Mouse (Mus musculus): ENCODE measurements around the gene Efnb3. TPM values are rescaled to one million over a fixed set of nuclear protein-coding genes. Genes with fewer than 3 reads are reported as not detected.
"Not testable (repeated sequence)": the region's sequence is repeated elsewhere in the genome, so short reads cannot be mapped to it uniquely, and the experiment has no call there.

Efnb3 gene
- polyA plus RNA-seq, 2 experiments from 2014 or later: 0.17 TPM; not detected in 1

DNA sequence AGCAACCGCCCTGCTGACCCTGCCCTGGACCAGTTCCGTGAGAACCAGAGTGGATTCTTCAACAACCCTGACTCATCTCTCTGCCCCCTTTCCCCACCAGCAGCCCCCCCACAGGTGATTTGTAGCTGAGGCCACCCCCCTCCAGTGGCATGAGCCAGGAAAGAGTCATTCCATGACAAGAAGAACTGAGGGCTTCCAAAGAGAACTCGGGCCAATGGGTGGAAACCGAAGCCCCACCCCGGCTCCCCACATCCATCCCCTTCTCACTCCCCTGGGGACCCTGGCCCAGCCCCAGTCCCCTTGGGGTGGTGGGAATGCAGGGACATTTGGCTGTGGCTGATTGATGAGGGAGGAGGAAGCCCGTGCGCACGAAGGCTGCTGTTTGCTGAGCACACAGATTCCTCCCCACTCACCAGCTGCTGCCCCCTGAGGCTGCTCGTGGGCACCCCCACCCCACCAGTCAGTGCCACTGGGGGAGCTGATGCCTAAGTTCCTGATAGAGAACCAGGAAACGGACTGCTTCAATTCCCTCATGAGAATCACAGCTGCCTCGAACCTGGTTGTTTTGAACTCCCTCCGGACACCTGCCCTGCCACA lies 10.8 kb downstream of the Efnb3 start, which contains the start of gene Dnah2:
Gene Dnah2 (minus strand): TSS at position 51 of the 597 bp plus-strand sequence.
- ATAC-seq: no peak

DNA sequence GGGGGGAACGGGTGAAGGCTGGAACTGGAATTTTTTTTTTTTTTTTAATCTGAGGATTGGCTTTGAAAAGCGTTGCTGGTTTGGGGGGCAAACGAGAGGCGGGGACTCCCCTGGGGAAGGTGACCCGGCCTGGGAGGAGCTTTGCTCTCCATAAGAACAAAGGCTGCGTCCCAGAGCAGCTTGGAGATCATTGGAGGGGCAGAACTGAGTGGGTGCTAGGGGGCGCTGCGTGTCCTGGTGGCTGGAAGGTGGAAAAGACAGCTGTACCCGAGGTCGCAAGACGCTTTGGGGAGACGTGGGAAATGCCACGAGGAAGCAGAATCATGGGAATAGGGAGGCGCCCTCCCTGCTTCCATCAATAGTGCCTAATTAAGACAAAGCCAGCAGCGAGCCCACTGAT lies 12.9 kb downstream of the Efnb3 start:
- ATAC-seq: no peak

DNA sequence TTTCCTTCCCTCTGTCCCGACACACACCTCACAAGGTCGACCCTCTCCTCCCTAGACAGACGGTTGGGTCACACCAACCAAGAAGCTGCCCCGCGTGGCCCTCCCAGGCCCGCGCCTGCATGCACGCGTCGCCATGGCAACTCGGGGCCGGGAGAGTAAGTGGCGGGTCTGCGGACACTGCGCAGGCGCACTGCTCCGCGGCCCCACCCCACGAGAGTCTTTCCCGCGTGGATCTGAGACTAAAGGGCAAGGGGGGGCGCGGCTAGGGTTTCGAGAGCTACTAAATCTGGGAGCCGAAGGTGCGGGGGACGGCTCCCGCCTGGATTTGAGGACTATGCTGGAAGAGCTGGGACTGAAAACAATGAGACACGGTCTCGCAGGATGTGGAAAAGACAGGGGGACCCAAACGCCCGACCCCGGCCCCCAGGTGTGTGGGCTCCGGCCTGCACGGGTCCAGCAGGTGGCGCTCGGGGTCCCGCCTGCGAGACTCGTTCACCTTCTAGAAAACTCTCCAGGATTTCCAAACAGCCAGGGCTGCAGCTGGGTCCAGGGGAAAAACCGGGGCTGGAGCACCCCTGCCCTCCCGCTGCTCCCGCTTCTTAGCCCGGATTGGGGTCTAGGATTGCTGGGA lies 13.5 kb downstream of the Efnb3 start:
- ATAC-seq: no peak

DNA sequence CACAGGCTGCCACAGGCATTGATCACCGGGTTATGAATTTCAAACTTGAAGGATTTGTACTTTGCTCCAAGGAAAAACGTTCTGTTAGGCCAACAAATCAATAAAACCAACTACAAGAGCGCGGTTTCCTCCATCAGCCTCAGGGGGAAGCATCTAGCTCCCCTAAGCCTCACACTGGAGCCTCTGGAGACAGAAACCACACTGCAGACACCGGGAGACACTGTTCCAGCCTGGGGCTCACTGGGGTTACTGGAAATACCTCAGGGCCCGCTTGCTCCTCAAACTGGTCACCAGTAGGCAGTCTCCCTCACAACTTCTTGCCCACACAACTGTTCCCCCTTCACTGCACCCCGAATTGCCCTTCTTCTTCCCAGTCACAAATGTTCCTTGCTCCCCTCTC lies 14.0 kb downstream of the Efnb3 start:
- no peak for ATAC-seq

DNA sequence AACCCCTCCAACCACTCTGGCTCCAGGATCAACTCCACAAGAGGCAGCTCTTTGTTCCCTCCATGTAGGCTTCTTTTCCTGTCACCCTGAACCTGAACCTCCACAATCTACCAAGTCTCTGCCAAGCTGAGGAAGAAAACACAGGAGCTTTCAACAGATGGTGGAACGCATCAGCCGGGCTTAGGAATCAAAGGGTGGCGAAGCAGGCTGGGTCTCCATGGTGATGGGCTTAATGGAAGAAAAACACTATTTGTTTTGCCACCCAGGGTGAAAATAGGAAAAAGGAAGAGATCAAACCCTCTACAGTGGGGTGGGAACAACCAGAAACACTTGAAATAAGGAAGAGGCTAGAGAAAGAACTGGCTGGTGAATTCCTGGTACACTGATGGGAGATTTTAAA lies 16.4 kb downstream of the Efnb3 start:
- ATAC-seq: no peak

DNA sequence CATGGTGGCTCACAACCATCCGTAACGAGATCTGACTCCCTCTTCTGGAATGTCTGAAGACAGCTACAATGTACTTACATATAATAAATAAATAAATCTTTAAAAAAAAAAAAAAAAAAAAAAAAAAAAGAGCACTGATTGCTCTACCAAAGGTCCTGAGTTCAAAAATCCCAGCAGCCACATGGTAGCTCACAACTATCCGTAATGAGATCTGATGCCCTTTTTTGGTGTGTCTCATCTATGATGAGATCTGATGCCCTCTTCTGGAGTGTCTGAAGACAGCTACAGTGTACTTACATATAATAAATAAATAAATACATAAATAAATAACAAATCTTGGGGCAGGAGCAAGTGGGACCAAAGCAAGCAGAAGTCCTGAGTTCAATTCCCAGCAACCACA lies 18.3 kb downstream of the Efnb3 start:
- not testable (repeated sequence) for ATAC-seq

DNA sequence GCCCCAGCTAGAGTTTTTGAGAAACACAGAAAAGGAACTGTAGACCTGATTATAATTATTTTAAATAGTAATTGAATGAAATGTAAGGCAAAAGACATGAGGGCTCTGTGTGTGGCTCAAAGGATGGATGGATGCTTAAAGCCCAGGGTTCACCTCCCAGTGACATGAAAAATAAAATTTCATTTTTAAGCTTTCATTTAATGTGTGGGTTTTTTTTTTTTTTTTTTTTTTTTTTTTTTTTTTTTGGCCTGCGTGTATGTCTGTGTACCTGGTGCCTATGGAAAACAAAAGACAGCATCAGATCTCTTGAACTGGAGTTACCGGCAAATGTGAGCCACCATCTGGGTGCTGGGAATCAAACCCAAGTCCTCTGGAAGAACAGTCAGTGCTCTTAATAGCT lies 19.3 kb downstream of the Efnb3 start:
- ATAC-seq: no peak

DNA sequence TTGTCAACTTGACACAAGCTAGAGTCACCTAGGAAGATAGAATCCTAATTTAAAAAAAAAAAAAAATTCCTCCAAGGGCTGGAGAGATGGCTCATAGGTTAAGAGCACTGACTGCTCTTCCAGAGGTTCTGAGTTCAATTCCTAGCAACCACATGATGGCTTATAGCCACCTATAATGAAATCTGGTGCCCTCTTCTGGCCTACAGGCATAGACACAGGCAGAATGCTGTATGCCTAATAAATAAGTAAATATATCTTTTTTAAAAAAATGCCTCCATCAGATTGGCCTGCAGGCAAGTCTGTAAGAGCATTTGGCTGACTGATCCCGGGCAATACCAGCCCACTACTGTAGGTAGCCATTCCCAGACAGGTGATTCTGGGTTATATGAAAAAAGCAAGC lies 25.0 kb downstream of the Efnb3 start:
- ATAC-seq: no peak

DNA sequence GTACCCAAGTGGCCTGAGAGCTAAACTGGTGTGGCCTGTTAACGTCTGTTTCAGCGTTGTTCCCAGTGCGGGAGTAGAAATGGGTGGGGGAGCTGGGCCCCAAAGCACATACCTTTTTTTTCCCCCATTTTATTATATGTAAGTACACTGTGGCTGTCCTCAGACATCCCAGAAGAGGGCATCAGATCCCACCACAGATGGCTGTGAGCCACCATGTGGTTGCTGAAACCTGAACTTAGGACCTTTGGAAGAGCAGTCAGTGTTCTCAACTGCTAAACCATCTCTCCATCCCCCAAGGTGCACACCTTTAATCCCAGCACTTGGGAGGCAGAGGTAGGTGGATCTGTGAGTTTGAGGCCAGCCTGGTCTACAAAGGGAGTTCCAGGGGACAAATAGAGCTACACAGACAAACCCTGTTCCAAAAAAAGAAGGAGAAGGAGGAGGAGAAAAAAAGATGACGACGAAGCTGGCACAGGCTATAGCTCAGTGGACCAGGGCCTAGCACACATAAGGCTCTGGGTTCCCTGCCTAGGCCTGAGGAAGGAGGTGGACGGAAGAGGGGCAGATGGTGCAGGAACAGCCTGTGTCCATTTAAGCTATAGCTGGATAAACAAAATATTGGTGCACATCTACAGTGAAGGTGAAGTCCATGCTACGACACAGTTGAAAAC lies 27.4 kb downstream of the Efnb3 start:
- no peak for ATAC-seq

DNA sequence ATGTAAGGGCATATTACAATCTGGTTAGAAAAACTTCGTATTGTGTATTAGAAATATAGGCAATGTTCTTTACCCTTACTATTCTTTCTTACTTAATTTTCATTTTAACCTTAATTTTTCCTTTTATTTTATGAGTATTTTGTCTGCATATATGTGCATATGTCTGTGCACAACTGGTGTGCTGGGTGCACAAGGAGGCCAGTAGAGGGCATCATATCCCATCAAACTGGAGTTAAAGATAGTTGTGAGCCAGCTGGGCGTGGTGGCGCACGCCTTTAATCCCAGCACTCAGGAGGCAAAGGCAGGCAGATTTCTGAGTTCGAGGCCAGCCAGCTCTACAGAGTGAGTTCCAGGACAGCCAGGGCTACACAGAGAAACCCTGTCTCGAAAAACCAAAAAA lies 29.2 kb downstream of the Efnb3 start:
- ATAC-seq: not testable (repeated sequence)

DNA sequence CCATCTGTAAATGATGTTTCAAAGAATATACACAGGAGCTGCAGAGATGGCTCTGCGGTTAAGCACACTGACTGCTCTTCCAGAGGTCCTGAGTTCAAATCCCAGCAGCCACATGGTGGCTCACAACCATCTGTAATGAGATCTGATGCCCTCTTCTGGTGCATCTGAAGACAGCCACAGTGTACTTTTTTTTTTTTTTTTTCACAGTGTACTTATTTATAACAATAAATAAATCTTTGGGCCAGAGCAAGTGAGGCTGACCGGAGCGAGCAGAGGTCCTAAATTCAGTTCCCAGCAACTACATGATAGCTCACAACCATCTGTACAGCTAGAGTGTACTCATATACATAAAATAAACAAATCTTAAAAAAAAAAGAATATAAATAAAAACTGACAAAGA lies 29.7 kb downstream of the Efnb3 start:
- not testable (repeated sequence) for ATAC-seq

DNA sequence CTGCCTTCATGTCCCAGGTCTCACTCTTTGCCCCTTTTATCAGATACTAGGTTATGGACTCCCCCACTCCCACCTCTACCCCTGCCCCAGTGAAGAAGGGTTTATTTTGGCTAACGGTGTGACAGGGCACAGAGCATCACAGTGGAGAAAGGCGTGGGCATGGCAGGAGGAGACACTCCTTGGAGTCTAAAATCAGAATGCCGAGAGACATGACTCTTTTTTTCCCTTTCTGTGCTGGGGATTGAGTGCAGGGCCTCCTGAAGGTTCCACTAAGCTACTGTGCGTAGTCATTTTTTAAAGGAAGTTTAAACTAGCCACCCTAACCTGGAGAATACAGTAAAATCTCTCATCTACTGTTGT lies 32.0 kb downstream of the Efnb3 start:
- no peak for ATAC-seq

DNA sequence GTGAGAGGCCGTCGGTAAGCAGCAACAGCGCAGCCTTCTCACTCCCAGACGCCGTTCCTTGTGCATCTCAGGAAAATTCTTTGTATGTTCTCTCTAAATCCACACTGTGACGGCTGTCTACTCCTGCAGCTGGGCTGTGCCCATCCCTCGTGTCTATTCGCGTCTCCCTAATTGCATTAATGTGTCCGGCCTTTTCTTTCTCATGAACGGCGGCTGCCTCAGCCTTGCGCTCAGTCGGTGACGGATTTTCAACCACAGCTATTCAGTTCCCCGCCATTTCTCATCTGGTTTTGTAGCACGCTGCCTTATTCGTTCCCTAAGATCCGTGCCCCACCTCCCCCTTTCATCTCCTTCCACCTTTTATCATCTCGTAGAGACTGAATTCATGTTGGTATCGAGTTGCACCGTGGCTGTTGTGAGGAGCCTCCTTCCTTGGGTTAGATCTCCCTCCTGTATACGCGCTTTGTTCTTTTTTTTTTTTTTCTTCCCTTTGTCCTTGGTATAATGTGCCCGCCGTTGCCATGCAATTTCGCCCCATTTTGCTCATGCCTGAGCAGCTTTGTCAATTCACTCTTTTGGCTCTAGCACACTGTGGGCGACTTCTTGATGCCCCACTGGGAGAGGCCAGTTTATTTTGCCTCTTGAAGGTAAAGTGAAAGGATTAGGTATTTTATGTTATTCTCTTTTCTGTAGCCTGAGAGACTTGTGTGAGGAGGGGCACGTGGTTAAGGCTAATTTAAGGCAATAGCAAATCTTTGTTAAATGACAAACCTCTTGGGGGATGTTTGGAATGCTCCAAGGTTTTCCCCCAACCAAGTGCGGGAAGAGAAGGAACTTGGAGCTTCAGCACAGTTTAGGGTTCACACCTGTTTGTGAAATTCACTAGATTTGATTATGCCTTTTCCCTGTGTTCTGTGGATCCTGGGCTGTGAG lies 32.6 kb downstream of the Efnb3 start:
- no peak for ATAC-seq

DNA sequence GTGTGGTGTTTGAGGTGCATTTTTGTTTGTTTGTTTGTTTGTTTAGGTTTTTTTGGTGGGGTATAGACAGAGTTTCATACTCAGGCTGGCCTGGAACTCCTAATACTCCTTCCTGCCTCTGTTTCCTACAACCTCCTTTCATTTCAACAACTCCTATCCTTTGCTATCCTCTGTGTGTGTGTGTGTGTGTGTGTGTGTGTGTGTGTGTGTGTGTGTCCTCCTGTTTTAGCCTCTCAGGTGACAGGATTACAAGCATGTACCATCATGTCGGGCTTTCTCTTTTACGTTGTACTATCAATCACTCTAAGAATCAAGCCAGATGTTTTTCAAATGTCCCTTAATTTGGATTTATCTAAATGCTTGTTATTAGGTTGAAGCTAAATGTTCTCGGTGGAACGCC lies 33.4 kb downstream of the Efnb3 start:
- no peak for ATAC-seq

DNA sequence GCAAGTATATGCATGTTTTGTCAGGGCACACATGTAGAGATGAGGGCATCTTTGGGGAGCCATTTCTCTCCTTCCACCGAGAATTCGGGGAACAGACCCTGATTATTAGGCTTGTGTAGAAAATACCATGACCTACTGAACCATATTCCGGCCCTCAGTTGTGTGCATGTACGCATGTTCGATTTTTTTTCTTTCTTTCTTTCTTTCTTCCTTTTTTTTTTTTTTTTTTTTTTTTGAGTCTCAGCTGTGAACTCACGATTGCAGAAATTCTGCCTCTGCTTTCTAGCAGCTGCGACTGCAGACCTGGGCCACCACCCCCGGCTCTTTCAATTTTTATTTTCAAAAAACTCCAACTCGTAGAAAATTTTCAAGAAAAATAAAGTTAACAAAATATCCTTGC lies 34.3 kb downstream of the Efnb3 start:
- ATAC-seq: no peak

DNA sequence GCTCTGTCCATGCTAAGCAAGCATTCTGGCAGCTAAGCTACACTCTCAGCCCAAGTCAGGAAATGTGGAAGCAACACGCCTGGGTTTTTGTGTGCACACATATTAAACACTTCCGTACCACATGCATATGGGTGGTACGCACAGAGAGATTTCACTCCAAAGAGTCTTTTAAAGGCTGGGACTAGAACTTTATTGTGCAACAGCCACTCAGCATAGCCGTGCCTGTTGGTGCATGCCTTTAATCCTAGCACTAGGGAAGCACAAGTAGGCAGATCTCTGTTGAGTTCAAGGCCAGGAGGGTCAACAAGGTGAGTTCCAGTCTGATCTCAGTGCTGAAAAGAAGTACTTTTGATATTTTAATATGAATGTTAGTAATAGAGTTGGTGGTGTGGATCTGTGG lies 36.4 kb downstream of the Efnb3 start:
- ATAC-seq: no peak

DNA sequence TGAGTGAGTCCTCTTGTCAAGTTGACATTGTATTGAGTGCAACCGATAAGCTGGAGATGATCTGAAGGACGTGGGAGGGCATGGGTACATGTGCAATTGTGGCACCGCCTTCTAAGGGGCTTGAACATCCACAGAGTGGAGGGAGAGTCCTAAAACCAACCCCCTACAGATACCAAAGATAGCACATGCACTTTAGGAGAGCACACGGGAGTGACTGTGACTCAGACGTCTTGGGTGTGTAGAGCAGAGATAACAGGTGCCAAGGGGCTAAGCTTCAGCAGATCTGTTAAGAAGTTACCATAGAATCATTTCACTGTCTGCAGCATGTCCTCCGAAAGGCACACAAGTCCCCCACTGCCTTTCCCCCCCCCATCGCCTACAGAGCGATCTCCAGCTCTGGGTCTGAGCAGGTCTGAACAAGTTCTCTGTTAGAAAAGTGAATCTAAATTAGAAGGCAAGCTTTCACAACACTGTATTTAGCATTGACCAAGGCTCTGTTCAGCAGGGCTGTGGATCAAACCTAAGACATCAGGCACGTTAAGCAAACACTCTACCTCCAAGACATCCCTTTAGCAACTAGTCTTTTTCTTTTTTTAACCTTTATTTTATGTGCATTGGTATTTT lies 38.4 kb downstream of the Efnb3 start:
- ATAC-seq: no peak

DNA sequence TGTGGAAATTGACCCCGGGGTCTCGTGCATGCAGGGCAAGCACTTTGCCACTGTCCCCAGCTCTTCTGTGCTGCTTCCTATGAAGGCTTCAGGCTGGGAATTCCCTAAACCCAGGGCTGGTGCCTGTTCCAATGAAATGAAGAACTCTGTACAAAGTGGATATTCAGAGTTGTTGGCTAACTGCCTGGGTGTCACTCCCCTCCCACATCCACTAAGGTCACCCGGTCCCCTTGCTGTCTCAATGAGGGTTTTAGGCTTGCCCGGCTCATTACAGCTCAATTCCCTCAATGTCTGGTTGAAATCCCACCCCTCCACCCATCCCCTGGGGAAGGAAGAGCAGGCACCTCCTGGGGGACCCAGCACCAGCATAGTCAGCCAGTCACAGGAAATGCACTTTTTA lies 40.0 kb downstream of the Efnb3 start:
- no peak for ATAC-seq

DNA sequence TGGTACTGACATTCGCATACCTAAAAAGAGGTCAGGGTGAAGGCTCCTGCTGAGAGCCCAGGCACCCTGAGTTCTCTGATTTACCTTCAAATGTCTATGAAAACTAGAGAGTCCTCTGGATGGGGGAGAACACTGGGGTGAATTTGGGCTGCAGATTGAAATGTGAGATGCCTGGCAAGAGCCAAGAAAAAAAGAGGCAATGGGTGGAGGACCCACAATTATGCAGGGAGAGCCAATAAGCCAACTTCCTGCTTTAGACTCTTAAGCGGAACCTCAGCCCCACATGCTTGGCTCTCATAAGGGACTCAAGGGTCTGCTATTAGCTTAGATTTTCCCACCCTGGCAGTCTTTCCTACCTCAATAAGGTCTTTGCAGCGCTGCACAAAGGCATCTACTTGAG lies 43.3 kb downstream of the Efnb3 start:
- no peak for ATAC-seq

DNA sequence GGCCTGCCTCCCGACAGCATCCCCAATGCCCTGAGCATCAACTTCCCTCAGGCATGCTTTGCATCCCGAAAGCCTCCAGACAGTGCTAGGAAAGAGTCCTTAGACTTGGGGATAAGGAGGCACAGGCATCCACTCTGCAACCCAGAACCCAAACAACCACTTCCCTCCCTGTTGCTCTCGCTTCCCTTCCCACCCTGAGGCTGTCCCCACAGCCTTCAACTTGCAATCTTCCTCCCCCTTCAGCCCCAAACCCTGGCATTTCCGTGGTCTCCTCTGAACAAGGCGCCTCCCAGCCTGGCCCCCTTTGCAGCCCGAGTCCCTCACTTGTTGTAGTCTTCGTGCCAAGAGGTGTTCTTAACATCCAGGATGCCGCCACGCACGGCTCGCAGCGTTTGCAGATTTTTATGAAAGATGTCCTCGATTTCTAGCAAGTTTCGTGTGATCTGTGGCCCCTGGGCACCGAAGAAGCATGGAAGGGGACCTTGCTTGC lies 43.8 kb downstream of the Efnb3 start:
- ATAC-seq: no peak

DNA sequence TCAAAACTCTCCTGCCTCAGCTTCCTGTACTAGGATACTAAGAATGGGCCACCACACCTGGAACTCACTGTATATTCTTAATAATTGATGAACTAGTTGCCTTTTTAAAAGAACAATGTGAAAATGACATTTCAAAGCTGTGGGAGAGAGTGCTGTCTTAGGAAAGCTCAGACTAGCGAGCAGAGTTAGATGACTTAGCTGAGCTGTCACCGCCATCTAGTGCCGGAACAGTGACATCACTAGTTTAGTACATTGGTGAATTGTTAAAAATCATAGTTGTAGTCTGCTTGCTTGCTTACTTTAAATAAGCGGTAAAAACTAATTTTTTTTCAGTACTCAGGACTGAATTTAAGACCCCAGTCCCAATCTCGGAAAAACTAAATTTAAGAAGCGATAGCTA lies 46.2 kb downstream of the Efnb3 start:
- ATAC-seq: no peak

DNA sequence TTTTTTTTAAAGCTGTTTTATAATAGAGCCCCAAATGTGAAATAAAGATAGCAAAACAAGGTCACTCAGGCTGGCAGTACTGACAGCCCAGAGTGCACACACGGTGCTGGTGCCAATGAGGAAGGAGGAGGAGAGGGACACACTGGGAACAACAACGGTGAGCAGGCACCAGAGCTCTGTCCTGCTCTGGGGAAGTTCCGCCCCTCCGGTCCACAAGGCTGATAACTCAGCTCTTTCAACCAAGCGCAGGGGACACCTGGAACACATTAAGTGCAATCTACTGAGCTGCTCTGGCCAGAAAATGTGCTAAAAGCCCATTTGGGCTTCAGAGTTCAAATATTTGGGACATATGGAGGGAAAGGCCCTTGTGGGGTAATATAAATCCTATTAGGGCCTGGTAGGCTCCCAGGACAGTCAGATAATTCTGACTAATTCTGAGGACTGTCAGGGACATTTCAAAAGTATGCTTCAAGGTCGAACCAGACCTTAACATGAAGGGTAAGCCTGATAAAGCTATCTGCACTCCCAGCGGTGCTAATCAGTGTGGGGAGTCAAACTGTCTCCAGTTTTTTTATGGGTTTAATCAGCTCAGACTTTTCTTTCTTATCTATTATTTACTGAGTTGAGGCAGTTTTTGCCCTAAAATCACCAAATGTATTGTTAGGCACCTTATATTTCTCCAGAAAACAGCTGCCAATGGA lies 49.1 kb downstream of the Efnb3 start:
- no peak for ATAC-seq

Data from activated CD4-positive, CD25-positive, alpha-beta regulatory T cell, adult 4 months (primary cell).